Comparison of ENCODE assay signal across 23 mouse cellular contexts in genomic region chr15:25303379-25303778, GRCm38 (mm10).
DNase-seq lines count a peak whose midpoint lies in the region; ATAC-seq and TF ChIP-seq lines count a peak whose summit lies in the region.
"Had no signal": no experiment of that assay in that cellular context is flagged by ENCODE, and none has a peak within 500 bp of the region (broad histone marks: within the 10 kb centered on the region; RNA-seq: fewer than 3 reads in every experiment).

No protein-coding gene starts in this region.

- no peak for TF ChIP-seq POLR2A in bone marrow macrophage, adult 2 months (IDR thresholded peaks at IDR 0.05; ENCODE audit: borderline replicate concordance, low read depth, low read length)

- peak; percentile 76 for DNase-seq in A20 (ENCODE audit: low read depth, low spot score)
- peak; percentile 35 to 59 for DNase-seq in thymus, postnatal 10 days (ENCODE audit: low spot score in 2 of 2)
- no peak for DNase-seq in embryo, embryonic 10.5 days (ENCODE audit: low spot score)
- no peak for DNase-seq in kidney, postnatal 4 days
- DNase-seq in liver, embryonic 11.5 days (ENCODE audit: low spot score): no peak
- DNase-seq in liver, postnatal 0 days: no peak
- DNase-seq: cerebellum, adult 11-12 months; cerebellum, adult 9-11 months; kidney, adult 9 months; kidney, postnatal 10 days; lung, embryonic 14.5 days; lung, postnatal 14 days had no signal

- H3K36me3 ChIP-seq in liver, embryonic 11.5 days (ENCODE audit: control insufficient read depth, insufficient read depth, low read length): no peaks in the 10 kb centered on the region
- no peaks in the 10 kb centered on the region for H3K36me3 ChIP-seq in liver, postnatal 0 days (replicated peaks; ENCODE audit: insufficient read depth, low read length)
- H3K36me3 ChIP-seq: forebrain, embryonic 12.5 days; G1E; hindbrain, embryonic 13.5 days; midbrain, embryonic 12.5 days; neural tube, embryonic 13.5 days had no signal

- no peaks in the 10 kb centered on the region for H3K9me3 ChIP-seq in liver, embryonic 11.5 days (ENCODE audit: control insufficient read depth, low read length)
- no peaks in the 10 kb centered on the region for H3K9me3 ChIP-seq in liver, postnatal 0 days (ENCODE audit: low read length)
- H3K9me3 ChIP-seq: forebrain, embryonic 12.5 days; hindbrain, embryonic 13.5 days; midbrain, embryonic 12.5 days; neural tube, embryonic 13.5 days had no signal

- TF ChIP-seq EP300 in liver, postnatal 0 days (IDR thresholded peaks at IDR 0.05; ENCODE audit: low read depth): no peak

- no peak overlapping the region for H3K4me2 ChIP-seq in liver, embryonic 11.5 days
- no peak overlapping the region for H3K4me2 ChIP-seq in liver, postnatal 0 days (ENCODE audit: low read depth, low read length)
- H3K4me2 ChIP-seq: forebrain, embryonic 12.5 days; hindbrain, embryonic 13.5 days; lung, embryonic 14.5 days; midbrain, embryonic 12.5 days; neural tube, embryonic 13.5 days had no signal

- ATAC-seq in megakaryocyte-erythroid progenitor cell, adult 5-6 weeks (replicated peaks; ENCODE audit: low FRiP score, low TSS enrichment, poor library complexity, severe bottlenecking): peak; percentile 50; the same call in 1 of the 2 replicates
- ATAC-seq in liver, embryonic 11.5 days (replicated peaks; ENCODE audit: low FRiP score): no peak
- ATAC-seq in liver, postnatal 0 days: no peak
- ATAC-seq: intestine, embryonic 16.5 days had no signal

- H3K27ac ChIP-seq in bone marrow macrophage, adult 2 months (ENCODE audit: insufficient read depth, low read depth, low read length): peak overlapping the region; percentile 51
- no peak overlapping the region for H3K27ac ChIP-seq in liver, embryonic 11.5 days (ENCODE audit: low read depth, low read length)
- no peak overlapping the region for H3K27ac ChIP-seq in liver, postnatal 0 days (ENCODE audit: low read depth)
- H3K27ac ChIP-seq: forebrain, embryonic 12.5 days; hindbrain, embryonic 13.5 days; liver, embryonic 14.5 days; midbrain, embryonic 12.5 days; neural tube, embryonic 13.5 days had no signal

- no peak overlapping the region for H3K4me3 ChIP-seq in bone marrow macrophage, adult 2 months (ENCODE audit: insufficient read depth, low read length)
- no peak overlapping the region for H3K4me3 ChIP-seq in liver, embryonic 11.5 days (ENCODE audit: low read depth, low read length)
- H3K4me3 ChIP-seq in liver, postnatal 0 days (ENCODE audit: low read depth, low read length): no peak overlapping the region
- H3K4me3 ChIP-seq: erythroblast, embryonic 14.5 days; forebrain, embryonic 12.5 days; hindbrain, embryonic 13.5 days; midbrain, embryonic 12.5 days; neural tube, embryonic 13.5 days had no signal

- TF ChIP-seq CTCF in bone marrow macrophage, adult 2 months (IDR thresholded peaks at IDR 0.05; ENCODE audit: low read depth, low read length): no peak
- no peak for TF ChIP-seq CTCF in liver, postnatal 0 days (IDR thresholded peaks at IDR 0.05; ENCODE audit: low read depth)

- no peaks in the 10 kb centered on the region for H3K27me3 ChIP-seq in liver, embryonic 11.5 days (replicated peaks; ENCODE audit: control insufficient read depth, insufficient read depth, low read length)
- H3K27me3 ChIP-seq in liver, postnatal 0 days (ENCODE audit: insufficient read depth, low read length): no peaks in the 10 kb centered on the region
- H3K27me3 ChIP-seq: forebrain, embryonic 12.5 days; midbrain, embryonic 12.5 days; neural tube, embryonic 13.5 days had no signal

- WGBS in liver, embryonic 11.5 days: 62% methylated on average over 3 of the region's 3 CpGs
- WGBS in liver, postnatal 0 days (ENCODE audit: insufficient replicate concordance): 67% methylated on average over 3 of the region's 3 CpGs

- no peak overlapping the region for H3K9ac ChIP-seq in liver, embryonic 11.5 days (ENCODE audit: low read depth, low read length)
- H3K9ac ChIP-seq in liver, postnatal 0 days (replicated peaks): no peak overlapping the region
- H3K9ac ChIP-seq: forebrain, embryonic 12.5 days; forebrain, postnatal 0 days; hindbrain, embryonic 13.5 days; liver, embryonic 14.5 days; lung, embryonic 14.5 days; midbrain, embryonic 12.5 days; neural tube, embryonic 13.5 days had no signal

- peaks cover 22% of the 10 kb centered on the region for H3K4me1 ChIP-seq in bone marrow macrophage, adult 2 months (ENCODE audit: control insufficient read depth, insufficient read depth, low read length)
- no peaks in the 10 kb centered on the region; the same call in 1 of the 2 replicates for H3K4me1 ChIP-seq in liver, embryonic 11.5 days (replicated peaks; ENCODE audit: control insufficient read depth, insufficient read depth, low read length)
- H3K4me1 ChIP-seq in liver, postnatal 0 days (ENCODE audit: insufficient read depth): 0 out of 2 replicates have a peak, but pooled peaks cover 2% of the 10 kb centered on the region
- H3K4me1 ChIP-seq: forebrain, embryonic 12.5 days; hindbrain, embryonic 13.5 days; midbrain, embryonic 12.5 days; neural tube, embryonic 13.5 days had no signal

Comparison
In these comparisons a context has a peak if more than half of its experiments do, and no peak if none do; other contexts are left out.
1. DNase-seq: peak in A20 (single experiment) and thymus, postnatal 10 days (2 of 2); none in embryo, embryonic 10.5 days (single experiment), kidney, postnatal 4 days (0 of 2), liver, embryonic 11.5 days (single experiment) and liver, postnatal 0 days (single experiment).